Mouse (Mus musculus): Measurements from ENCODE around the gene Cyfip2. TPM values are rescaled to one million over a fixed set of nuclear protein-coding genes. Genes with fewer than 3 reads are reported as not detected.

Cyfip2 gene
- total RNA-seq, 1 experiment from 2014 or later = 47.7 TPM

DNA sequence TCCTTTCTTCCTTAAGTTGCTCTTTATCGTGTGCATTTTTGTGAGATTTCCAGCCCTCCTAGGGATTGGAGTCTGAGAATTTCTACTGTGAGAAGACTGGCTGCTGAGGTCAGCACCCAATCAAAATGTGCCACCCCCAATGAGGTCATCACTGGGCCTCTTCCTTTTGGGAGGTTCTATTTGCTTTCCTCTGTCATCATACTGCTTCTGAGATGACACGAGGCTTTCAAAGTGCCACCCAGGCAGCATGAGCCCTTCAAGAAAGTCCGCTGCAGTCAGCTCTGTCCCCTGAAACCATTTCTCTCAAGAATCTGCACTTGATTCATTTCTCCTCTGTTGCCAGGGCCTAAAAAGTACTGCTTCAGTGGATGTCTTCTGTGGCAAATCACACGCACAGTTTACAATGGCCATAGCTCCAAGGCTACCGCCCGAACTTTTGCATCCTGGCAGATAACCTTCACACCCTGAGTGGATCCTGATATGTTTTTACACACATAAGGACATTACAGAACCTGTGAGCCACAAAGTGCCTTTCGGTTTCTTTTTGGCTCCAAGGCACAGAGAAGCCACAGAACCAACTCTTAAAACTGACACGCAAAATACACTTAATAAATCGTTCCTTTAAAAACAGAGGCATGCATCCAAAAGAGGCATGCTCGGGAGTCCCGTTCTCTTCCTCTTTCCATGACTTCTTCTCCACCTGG, 4.2 kb downstream of the Cyfip2 start:
- DNase-seq = peak; percentile 44

DNA sequence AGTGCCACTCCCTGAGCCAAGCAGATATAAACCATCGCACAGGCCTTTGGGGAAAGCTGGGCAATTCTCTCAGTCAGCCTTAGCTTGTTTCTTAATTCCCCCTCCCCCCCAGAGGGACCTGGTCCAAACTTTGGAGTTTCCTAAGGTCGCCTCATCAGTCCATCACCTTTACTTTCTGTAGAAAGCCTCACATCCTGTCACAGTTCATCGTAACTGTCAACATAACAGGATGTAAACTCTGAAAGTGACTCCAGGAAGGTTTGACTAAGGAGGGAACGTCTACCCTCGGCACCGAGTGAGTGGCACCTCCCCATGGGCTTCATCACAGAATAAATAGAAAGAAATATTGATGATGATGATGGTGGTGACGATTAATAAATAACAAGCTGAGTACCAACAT, 4.9 kb downstream of the Cyfip2 start:
- DNase-seq = no peak

- no peak for DNase-seq
Measured at GRCm38 (mm10) chr11:46306776-46307175, 5.9 kb downstream of the Cyfip2 start.

- no peak for DNase-seq
Measured at GRCm38 (mm10) chr11:46305881-46306520, 6.7 kb downstream of the Cyfip2 start.

- DNase-seq = peak; percentile 71
Measured at GRCm38 (mm10) chr11:46304864-46305710, 7.6 kb downstream of the Cyfip2 start.

DNA sequence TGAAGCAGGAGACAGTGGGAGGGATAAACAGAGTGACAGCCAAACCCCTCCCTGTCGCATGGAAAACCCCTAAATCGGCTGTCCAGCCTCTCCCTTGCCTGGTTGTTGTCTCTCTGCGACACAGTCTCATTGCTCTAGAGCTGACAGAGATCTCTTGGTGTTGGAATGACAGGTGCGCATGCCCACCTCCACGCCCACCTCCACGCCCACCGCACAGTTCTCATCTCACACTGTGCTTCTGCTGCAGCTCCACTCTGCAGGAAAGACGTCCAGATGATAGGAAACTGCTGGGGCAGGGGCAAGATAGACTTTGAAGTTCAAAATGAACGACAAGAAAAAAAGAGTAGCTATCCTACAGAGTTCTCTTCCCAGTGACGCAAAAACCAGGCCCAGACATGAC, 8.6 kb downstream of the Cyfip2 start:
- DNase-seq = no peak

GRCm38 (mm10) chr11:46302471-46302870, 10.2 kb downstream of the Cyfip2 start:
- no peak for DNase-seq

DNA sequence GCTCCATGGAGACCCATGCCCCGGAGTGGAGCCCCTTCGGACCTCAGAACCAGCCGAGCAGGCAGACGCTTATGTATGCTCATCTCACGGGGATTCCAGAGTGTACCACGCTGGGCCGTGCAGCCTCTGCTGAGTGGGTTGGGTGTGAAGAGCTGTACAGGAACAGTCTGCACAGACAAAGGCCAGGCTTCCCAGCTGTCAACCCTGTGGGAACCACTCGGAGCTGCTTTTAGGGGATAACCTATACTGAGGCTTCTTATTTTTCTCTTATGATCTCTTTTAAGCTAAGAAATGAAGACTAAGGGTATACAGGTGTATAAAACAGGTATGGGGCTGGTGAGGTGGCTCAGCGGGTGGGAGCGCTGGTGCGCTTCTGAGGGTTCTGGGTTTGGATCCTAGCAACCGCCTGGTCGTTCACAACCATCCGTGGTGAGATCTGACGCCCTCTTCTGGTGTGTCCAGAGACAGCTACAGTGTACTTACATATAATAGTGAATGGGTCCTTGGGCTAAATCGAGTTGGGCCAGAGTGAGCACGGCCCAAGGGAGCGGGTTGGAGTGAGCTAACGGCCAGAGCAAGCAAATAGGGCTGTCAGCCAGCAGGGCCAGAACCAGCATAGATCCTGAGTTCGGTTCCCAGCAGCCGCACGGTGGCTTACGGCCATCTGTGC, 10.9 kb downstream of the Cyfip2 start:
- no peak for DNase-seq

- no peak for DNase-seq
Measured at GRCm38 (mm10) chr11:46299901-46300300, 12.8 kb downstream of the Cyfip2 start.

- DNase-seq = peak; percentile 54
Measured at GRCm38 (mm10) chr11:46298889-46299785, 13.5 kb downstream of the Cyfip2 start.

DNA sequence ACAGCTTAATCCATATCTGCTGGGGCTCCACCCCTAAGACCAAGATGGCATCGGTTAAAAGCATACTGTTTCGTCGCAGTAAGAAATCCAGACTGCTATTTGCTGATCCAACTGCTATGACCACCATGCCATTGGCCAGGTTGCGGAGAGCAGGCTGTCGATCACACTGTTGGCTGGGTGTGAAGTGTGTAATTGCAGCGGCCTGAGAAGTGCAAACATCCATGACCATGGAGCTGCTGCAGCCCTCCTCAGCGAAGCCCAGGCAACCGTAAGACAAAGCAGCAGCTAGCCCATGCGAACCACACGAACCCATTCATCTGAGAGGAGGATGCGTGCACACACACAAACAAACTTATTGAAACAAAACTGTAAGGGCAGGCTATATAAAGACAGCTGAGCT, 18.3 kb downstream of the Cyfip2 start:
- no peak for DNase-seq

- no peak for DNase-seq
Measured at GRCm38 (mm10) chr11:46293491-46293890, 19.2 kb downstream of the Cyfip2 start.

- DNase-seq = no peak
Measured at GRCm38 (mm10) chr11:46290988-46291405, 21.7 kb downstream of the Cyfip2 start.

DNA sequence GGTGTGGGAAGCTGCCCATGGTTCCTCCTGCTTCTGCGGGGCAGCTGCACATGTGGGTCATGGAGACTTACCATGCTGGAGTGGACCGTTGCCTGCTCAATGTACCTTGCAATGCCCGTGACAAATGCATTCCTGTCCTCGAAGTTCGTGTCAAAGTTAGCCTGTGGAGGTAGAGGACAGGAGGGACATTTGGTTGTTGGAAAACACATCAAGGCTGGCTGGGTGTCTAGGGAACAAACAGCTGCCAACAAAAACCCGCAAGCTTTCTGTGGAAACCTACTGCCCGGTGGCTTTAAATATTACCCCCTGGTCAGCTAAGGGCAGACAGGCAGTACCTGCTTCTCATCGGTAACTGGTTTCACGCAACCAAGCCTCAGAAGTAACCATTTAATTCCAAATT, 23.1 kb downstream of the Cyfip2 start:
- DNase-seq = no peak

- no peak for DNase-seq
Measured at GRCm38 (mm10) chr11:46289022-46289421, 23.6 kb downstream of the Cyfip2 start.

DNA sequence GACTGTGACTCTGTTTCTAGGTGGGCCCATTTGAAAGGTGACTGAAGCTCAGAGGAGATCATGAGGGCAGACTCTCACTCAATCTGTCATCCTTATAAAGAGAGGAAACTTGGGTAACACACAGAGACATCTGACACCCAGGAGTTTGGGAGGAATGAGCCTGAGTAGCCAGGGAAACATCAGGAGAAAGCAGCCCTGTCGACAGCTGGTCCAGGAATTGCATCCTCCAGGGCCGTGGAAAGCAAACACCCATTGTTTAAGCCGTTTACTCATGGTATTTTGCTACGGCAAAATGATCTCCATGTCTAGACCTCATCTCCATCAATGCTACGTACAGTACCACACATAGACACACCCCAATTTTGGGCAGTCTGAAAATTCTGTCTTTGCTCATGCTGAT, 24.6 kb downstream of the Cyfip2 start:
- DNase-seq = no peak

GRCm38 (mm10) chr11:46286803-46287202, 25.9 kb downstream of the Cyfip2 start:
- no peak for DNase-seq

DNA sequence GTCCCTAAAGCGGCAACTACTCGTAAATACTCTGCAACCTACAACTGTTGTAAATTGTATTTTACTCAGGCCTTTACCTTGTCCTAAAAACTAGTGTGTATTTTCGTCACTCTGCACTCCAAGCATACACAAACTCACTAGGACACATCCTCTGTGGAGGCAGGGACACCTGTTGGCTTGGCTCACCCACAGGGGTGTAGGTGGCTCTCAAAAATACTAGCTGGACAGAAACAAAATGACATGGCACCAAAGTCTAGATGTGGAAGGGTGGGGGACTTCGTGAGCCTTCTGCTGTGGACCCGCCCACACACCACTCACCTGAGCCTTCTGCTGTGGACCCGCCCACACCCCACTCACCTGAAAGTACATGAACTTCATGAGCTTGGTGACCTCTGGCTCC, 28.9 kb downstream of the Cyfip2 start:
- DNase-seq = no peak

- DNase-seq = no peak
Measured at GRCm38 (mm10) chr11:46282612-46283011, 30.0 kb downstream of the Cyfip2 start.

GRCm38 (mm10) chr11:46278709-46279108, 34.0 kb downstream of the Cyfip2 start:
- DNase-seq = no peak

GRCm38 (mm10) chr11:46278140-46278539, 34.5 kb downstream of the Cyfip2 start:
- peak; percentile 39 for DNase-seq
